Mouse (Mus musculus): ENCODE results near the gene Ephb1. TPM values are rescaled to one million over a fixed set of nuclear protein-coding genes. Genes with fewer than 3 reads are reported as not detected.

Gene Ephb1
- total RNA-seq, 2 experiments from 2014 or later = 0.59 to 1.4 TPM

- intact Hi-C loops (cut with DNase I) = no loop called here
- no peak for DNase-seq
Measured at GRCm38 (mm10) chr9:102315436-102315835, 39.1 kb downstream of the Ephb1 start.

GRCm38 (mm10) chr9:102314795-102315194 lies 39.7 kb downstream of the Ephb1 start:
- no peak for DNase-seq
- intact Hi-C loops (cut with DNase I) = no loop called here

- intact Hi-C loops (cut with DNase I) = no loop called here
- no peak for DNase-seq
Measured at GRCm38 (mm10) chr9:102310431-102310830, 44.1 kb downstream of the Ephb1 start.

GRCm38 (mm10) chr9:102309278-102309677 lies 45.2 kb downstream of the Ephb1 start:
- DNase-seq = no peak
- intact Hi-C loops (cut with DNase I) = no loop called here

- DNase-seq = no peak
- intact Hi-C loops (cut with DNase I) = no loop called here
Measured at GRCm38 (mm10) chr9:102307656-102308055, 46.8 kb downstream of the Ephb1 start.

GRCm38 (mm10) chr9:102306645-102307415 lies 47.7 kb downstream of the Ephb1 start:
- peak in 1 of 2 experiments; percentile 18 for DNase-seq
- intact Hi-C loops (cut with DNase I) = no loop called here

- intact Hi-C loops (cut with DNase I) = no loop called here
- DNase-seq = no peak
Measured at GRCm38 (mm10) chr9:102305432-102306100, 48.9 kb downstream of the Ephb1 start.

GRCm38 (mm10) chr9:102304796-102305195 lies 49.7 kb downstream of the Ephb1 start:
- intact Hi-C loops (cut with DNase I) = no loop called here
- DNase-seq = no peak

GRCm38 (mm10) chr9:102303882-102304281 lies 50.6 kb downstream of the Ephb1 start:
- no peak for DNase-seq
- intact Hi-C loops (cut with DNase I) = no loop called here

GRCm38 (mm10) chr9:102300985-102301384 lies 53.5 kb downstream of the Ephb1 start:
- intact Hi-C loops (cut with DNase I) = no loop called here
- no peak for DNase-seq

GRCm38 (mm10) chr9:102298741-102299140 lies 55.8 kb downstream of the Ephb1 start:
- intact Hi-C loops (cut with DNase I) = no loop called here
- DNase-seq = no peak

GRCm38 (mm10) chr9:102297986-102298385 lies 56.5 kb downstream of the Ephb1 start:
- intact Hi-C loops (cut with DNase I) = no loop called here
- DNase-seq = no peak

- no peak for DNase-seq
- intact Hi-C loops (cut with DNase I) = no loop called here
Measured at GRCm38 (mm10) chr9:102297176-102297575, 57.3 kb downstream of the Ephb1 start.

- DNase-seq = no peak
- intact Hi-C loops (cut with DNase I) = no loop called here
Measured at GRCm38 (mm10) chr9:102293605-102294004, 60.9 kb downstream of the Ephb1 start.

- intact Hi-C loops (cut with DNase I) = no loop called here
- no peak for DNase-seq
Measured at GRCm38 (mm10) chr9:102291230-102291629, 63.3 kb downstream of the Ephb1 start.

GRCm38 (mm10) chr9:102288356-102288755 lies 66.1 kb downstream of the Ephb1 start:
- no peak for DNase-seq
- intact Hi-C loops (cut with DNase I) = no loop called here

- DNase-seq = no peak
- intact Hi-C loops (cut with DNase I) = no loop called here
Measured at GRCm38 (mm10) chr9:102275931-102276330, 78.6 kb downstream of the Ephb1 start.

GRCm38 (mm10) chr9:102274016-102274415 lies 80.5 kb downstream of the Ephb1 start:
- DNase-seq = no peak
- intact Hi-C loops (cut with DNase I) = no loop called here

GRCm38 (mm10) chr9:102273469-102273808 lies 81.1 kb downstream of the Ephb1 start:
- intact Hi-C loops (cut with DNase I) = no loop called here
- DNase-seq = no peak

- intact Hi-C loops (cut with DNase I) = no loop called here
- no peak for DNase-seq
Measured at GRCm38 (mm10) chr9:102272731-102273468, 81.6 kb downstream of the Ephb1 start.

GRCm38 (mm10) chr9:102270496-102270895 lies 84.0 kb downstream of the Ephb1 start:
- no peak for DNase-seq
- intact Hi-C loops (cut with DNase I) = no loop called here
